Mouse (Mus musculus) layer of hippocampus, postnatal 25 days (tissue): Measurements from ENCODE around the gene Mecom. TPM values are rescaled to one million over a fixed set of nuclear protein-coding genes. Genes with fewer than 3 reads are reported as not detected.

Experiments
- DNase-seq, 2 experiments: peaks; one replicate each; pipeline ENCODE4 v3.0.0; 2022; ENCODE audit warnings: mixed read lengths in 2 of 2, low spot score in 1 of 2; ENCODE audit errors: extremely low spot score in 1 of 2
- total RNA-seq, 2 experiments: library from RNA; stranded (reverse); gene quantifications; 2 replicates each; pipeline ENCODE4 v1.2.3; 2021

Mecom gene
- total RNA-seq, 2 experiments from 2014 or later = 2.8 to 3.9 TPM

DNA sequence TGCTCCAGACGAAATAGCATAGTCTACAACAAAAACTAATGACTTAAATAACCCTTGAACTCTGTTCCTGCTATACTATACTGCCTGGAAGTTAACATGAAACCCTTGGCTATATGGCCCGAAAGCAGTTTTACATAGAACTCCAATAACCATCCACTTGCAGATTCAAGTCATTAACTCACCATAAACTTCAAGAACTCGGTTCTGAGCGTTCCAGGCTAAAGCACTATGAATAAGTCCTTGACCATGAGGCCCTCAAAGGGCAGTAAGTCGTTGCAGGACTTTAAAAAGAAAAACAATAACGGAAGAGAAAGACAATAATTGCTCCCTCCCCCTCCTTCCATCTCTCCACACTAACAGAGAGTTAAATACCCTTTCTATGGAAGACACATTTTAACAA, 536.9 kb downstream of the Mecom start:
- no peak for DNase-seq

DNA sequence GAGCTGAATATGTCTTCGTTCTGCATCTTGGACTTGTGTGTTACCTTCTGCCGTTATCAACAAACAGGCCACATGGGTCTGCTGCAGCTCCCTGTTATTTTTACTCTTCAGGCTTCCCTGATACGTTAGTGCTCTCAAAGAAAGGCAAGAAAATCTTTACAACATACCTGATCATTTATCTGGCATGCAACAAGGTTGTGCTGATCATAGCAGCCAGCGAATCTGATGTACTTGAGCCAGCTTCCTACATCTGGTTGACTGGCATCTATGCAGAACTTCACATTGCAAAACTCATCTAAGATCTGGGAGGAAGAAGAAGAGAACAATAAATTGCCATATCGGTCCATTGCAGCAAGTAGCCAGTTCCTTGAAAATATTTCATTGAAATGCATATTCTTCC, 538.2 kb downstream of the Mecom start:
- no peak for DNase-seq

DNA sequence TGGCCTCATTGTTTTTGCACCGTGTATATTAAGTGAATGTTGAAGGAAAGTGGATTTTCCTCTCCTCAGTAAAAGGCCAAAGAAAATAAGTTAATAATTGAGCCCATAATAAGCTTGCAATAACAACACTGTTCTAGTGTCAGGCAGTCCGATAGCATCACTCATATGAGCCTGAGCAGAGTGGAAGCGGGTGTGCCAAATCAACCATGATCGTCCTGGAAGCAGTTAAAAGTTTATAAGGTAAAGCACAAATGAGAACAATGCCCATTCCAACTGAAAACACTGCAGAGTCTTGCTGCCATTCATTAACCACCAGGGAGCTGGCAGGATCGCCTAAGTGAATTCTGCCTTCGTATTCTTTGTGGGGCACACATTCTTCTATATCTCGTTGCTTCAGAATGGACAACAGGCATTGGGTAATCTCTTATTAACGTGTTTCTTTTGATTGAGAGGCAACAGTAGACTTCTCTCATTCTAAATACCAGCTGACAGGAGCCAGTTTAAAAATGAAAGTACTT, 542.9 kb downstream of the Mecom start:
- DNase-seq = no peak

DNA sequence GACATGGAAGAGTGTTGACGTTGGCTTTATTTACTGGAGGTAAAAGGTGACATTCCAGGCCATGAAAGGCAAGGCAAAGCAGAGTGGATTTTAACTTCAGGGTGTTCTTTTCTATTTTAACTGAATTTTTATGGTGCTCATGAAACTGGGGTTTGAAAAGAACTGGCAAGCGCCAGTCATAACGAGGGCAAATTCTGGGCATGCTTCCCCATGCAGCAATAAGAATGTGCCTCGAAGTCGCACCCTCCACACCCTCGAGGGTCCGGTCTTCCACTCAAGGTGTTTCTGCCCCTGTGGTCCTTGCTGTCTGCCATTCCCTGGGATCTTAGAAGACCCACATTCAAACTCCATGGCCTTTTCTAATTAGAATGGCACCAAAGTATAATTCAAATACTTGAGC, 547.5 kb downstream of the Mecom start:
- no peak for DNase-seq

DNA sequence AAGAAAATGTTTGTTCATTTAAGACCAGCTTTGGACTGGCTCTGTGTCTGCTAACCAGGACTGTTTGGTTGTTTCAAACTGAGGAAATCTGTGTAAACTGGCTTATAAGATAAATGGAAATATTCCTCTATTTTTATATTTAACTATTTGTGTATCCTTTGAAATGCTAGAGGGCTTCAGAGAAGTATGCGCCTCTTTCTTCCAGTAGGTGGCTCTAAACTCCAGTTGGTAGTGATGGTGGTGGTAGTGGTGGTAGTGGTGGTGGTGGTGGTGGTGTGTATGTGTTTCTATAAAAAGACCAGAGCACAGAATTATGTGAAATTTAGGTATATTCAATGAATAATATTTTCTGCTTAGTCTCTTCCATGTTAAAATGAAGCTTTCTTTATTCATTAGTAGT, 548.8 kb downstream of the Mecom start:
- no peak for DNase-seq

DNA sequence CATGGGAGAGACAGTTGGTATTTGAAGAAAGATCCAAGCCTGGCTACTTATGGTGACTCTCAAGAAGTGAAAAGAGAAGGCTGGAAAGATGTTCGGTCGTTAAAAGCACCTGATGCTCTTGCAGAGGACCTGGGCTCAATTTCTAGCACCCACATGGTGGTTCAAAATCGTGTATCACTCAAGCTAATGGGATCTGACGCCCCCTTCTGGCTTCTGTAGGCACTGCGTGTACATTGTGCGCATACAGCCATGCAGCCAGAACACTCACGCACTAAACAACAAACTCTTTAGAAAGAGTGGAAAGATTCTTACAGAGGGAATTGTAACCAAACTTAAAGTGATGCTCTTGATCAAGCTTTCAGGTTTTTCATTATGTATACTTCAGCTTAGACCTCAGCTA, 550.7 kb downstream of the Mecom start:
- no peak for DNase-seq

DNA sequence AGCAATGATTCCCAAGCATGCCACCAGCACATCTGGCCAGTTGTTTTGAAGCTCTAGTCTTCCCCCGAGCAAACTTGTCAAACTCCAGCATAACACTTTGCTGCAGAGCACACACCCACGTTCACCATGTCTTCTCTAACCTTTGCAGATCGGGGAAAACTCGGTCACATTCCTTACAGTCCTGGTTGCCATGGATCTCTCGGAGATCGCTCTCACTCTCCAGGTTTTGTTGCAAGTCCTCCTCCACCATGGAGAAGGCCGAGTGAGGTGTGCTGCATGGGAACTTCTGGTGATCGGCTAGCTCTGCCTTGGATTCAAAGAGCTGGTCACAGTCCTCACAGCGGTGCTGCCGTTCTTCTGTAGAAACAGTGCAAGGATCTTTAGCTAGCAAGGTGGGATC, 554.5 kb downstream of the Mecom start:
- no peak for DNase-seq

DNA sequence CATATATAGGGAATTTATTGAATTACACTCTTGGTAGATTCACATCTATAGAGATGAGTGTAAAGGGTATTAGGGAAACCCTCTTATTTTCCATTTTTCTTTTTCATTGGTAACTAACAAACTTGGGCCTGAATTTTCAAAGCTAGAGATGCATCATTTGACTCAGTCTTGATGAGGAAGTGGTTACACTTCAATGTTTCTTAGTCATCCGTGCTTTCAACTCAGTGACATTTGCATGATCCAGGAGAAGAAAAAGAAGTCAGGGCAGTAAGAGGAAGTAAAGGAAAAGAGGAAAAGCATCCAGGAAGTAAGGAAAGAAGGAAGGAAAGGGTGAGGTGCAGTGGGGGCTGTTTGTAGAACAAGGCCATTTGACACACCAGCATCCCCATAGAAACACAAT, 556.3 kb downstream of the Mecom start:
- DNase-seq = no peak

DNA sequence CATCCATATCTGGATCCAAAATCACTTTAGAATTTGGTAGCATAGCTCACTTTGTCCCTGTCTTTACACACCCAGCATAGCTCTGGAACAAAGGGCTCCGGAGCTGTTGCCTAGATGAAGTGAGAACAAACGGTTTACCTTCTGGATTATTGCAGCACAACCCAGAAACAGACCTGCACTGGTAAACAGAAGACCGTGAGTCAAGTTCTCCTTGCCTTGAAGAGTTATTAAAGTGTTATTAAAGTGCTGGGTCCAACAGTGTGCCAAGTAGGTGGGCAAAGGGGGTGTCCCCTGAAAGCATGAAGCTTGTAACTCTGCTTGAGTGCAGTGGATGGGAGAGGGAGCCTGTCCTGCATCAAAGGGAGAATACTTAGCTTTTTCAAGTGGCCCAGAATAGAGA, 563.4 kb downstream of the Mecom start:
- no peak for DNase-seq

DNA sequence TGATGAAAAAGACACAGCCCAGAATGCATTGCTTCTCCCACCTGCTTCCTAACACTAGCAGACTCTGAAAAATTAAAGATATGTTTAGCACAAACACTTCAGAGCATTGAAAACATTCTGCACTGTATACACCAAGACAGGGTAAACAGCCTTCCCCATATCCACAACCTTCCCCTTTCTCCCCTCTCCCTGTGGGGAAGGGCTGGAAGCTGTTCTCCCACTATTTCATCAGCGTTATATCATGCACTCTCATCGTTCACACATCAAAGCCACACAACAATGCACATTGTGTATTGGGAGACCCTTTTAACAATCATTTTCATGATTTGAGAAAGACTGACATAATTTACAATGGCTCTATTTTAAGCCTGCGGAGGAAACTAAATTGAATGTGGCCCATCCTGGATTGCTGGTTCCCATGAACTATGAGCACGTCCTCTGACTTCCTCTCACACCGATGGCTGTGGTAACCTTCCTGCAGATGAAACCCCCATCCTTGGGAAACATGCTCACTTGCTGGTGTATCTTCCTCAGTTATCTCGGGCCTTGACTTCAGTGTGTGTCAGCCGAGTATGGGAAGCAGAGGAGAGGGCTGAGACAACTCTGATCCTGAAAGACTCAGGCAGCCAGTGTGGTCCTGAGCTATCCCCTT, 566.4 kb downstream of the Mecom start:
- DNase-seq = no peak

DNA sequence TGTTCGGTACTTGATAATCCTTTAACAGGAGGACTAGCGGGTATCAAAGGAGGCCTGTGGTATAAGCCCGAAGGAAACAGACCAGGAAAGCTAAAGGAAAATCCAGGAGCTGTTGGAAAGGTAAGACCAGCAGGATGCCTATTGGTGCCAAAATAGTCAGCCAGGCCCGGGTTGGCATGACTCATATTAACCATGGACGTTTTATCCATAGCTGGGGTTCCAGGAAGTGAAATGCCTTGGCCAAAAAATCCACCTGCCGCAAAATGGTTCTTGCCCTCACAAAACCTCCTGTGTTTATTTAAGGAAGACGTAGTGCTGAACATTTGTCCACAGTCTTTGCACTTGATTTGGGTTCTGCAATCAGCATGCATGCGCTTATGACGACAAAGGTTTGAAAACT, 567.3 kb downstream of the Mecom start:
- no peak for DNase-seq

DNA sequence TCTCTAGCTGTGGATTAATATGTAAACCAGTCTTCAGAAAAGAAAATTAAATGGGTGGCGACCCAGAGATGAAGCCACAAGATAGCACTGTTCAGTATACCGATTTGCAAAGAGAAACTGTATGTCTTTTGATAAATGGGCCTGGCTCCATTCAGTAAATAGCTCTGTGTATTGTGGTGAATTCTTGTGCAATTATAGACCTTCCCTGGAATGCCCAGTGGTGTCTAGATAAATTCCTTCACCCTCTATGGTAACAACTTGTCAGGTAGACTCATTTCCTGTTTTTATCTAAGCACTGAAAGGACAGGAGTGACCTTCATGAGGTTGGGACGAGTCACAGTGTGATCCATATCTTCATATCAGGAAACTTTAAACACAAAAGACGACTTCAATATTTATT, 571.2 kb downstream of the Mecom start:
- DNase-seq = no peak

DNA sequence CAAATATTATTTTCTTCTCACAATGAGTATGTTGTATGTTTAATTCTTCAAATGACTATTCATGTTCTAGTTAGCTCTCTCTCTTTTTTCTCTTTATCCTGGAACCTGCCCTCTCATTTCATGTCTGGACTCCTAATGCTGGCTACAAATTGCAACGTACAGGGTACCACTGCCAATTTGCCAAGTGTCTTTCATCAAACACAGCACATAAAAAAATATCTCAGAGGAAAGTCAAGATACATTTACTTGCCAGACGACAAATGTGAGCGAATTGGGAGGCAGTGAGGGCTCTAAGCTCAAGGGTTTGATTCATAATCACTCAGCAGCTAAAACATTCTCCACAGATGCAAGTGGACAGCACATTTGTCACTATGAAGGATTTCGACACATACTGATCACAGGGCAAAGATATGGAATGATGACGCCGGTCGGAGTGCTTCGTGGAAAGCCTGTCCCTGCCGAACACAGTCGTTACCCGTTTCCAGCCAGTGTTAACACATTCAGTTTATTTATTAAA, 579.3 kb downstream of the Mecom start:
- no peak for DNase-seq

DNA sequence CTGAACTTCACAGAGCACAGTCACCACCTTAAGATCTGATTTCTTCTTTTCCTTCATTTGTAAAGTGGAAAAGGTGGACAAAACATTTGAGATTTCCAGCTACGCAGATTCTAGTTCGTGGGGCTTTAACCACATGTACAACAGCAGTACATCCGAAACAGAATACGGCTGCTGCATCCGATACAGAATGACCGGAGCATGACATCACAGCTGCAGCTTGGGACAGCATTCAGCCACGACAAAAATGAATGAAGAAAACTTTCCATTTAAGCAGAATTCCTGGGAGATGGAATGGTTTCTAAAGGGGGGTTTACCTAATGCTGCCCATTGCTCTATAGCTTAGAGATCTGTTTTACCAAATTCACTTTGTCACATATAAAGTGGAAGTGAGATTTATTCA, 583.9 kb downstream of the Mecom start:
- DNase-seq = no peak

DNA sequence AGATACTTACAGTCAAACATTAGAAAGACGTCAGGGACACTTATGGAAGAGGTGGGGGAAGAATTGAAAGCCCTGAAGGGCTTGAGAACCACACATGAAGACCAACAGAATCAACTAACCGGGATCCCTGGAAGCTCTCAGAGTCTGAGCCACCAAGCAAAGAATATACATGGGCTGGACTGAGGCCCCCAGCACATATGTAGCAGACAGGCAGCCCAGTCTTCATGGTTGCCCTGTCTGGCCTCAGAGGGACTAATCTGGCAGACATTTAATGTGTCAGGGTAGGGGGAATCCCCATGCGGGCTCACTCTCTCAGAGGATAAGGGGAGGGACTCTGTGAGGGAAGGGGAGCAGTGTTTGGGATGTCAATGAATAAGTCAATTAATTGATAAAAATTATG, 584.4 kb downstream of the Mecom start:
- DNase-seq = no peak

DNA sequence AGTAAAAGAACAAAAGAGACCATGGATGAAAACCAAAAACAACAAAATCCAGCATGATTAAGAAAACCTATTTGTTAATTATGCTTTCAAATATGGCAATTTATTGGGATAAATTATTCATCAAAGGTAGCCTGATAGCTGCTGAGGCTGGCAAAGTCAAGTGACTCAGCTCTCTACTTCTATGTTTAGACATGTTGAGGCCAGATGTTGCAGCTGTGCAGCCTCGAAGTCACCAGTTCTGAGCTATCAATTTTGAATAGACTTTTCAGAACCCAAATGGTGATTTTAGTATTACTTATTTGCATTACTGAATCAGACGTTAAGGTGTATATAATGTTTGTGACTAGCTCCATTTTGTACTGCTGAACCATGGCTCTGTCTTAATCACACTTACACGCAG, 588.8 kb downstream of the Mecom start:
- no peak for DNase-seq

DNA sequence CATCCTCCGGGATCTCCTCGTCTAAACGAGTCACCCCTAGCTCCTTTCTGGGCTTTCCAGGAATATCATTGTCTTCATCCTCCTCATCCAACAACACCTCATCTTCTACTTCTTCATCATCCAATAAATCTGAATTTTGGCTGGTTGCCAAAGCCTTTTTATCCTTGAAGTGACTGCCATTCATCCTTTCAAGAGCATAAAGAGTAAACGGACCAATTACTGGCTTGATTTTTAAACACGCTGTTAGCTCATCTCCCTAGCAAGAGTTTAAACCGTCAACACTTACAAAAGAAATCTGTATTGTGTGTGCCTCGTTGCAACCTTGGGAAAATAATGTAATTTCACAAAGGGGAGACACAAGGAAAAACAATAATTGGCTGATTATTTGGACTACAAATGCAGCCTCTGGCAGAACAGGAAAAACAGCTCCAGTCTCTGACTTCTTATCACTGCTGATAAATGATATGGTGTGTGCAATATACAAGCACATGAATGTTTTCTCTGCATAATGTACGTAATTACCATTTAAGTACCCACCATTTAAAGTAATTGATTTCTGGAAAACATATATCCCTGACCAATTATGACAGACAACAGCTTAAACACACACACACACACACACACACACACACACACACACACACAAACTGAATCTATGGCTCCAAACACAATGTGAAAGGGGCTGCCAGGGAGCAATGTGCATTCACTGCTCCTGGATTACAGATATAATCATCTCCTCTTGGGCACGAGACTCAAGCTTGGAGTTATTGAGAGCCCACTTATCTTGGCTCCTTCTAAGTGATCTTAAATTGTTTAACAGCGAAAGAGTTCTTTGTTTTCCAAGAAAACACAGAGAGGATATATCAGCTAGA, 590.2 kb downstream of the Mecom start:
- DNase-seq = no peak

DNA sequence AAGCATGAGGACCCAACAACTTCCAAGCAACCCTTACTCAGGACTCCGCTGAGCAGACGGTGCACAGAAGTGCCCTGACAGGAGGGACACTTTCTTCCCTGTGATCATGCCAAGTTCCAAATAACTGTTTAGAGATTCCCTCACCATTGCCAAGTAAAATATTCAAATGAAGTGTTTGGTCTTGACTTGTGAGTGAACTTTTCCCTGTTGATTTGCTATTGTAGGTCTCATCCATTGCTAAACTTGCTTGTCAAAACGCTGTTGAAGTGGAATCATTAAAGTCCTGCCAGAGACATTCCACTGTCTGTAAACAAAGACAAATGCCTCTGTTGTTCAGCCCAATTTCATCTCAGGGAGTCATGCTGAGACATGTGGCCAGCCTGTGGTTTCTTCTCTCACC, 594.5 kb downstream of the Mecom start:
- DNase-seq = no peak

DNA sequence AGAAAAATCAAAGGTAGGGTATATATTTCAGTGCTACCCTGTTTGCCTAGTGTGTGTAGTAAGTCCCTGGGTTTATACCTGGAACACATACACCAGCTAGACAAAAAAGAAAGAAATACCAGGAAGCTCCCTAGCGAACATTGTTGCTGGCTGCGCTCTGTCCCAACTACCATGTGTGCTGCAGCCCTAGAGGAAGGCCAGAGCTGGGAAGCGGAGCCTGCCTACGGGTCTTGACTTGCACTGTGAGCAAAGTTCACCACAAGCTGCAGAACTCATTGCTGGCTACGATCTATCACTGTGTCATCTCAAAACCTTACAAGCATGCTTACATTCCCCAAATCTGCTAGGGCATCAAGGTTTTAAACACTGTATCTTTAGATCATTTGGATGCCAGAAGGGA, 597.0 kb downstream of the Mecom start:
- no peak for DNase-seq

DNA sequence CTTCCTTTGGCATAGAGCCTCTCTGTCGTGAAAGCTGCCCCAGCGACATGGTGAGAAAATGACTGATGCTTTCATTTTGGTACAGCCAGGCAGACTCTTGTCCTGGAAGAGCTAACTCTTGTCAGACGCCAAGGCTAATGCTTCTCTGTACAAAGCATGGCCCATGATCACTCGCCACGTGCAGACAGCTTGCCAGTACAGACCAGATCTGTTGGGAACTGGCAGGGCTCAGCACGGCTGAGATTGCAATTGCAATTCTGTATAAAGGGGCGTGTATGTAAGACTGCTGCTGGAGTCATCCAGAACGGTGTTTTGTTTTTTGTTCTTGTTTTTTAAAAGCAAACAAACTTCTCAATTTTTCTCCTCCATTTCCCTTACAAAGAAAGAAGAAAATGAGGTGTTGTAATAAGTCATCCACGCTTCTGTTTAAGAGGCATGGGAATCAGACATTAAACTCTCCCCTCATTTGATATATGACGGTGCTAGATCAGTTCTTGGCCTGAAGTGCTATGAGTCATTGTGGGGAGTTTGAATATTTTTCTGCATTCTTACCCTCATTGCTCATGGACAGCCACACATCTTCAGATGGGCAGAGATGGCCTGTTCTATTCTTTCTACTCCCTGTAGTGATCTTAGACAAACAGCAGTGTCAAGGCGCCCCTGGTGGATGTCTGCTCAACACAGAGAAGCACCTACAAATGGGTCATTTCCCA, 644.1 kb downstream of the Mecom start:
- peak in 1 of 2 experiments; percentile 2 for DNase-seq
